Mouse (Mus musculus) stomach, postnatal 0 days (tissue): ENCODE data around the gene Tut7. TPM values are rescaled to one million over a fixed set of nuclear protein-coding genes. Genes with fewer than 3 reads are reported as not detected.

Experiments used
- ATAC-seq: fragments of 200-750 bp; cut with Nextera tagmentation; 2 replicates; pipeline ENCODE4 v1.8.0; 2017; ENCODE audit not compliant: low FRiP score, low TSS enrichment
- DNase-seq: peaks from one replicate; pipeline ENCODE4 v3.0.0-alpha.2; 2016; ENCODE audit warnings: low spot score
- H3K27ac ChIP-seq: fragments of 300-500 bp; sonication (generic); replicated peaks from 2 replicates; pipeline ENCODE4 v1.5.1; 2014; ENCODE audit warnings: mild to moderate bottlenecking, control low read depth
- H3K27me3 ChIP-seq: fragments of 300-500 bp; sonication (generic); 2 replicates; pipeline ENCODE4 v1.6.1; 2014; ENCODE audit warnings: low read length; ENCODE audit not compliant: control insufficient read depth, insufficient read depth
- H3K36me3 ChIP-seq: fragments of 300-500 bp; sonication (generic); 2 replicates; pipeline ENCODE4 v1.6.1; 2014; ENCODE audit warnings: low read length, mixed read lengths; ENCODE audit not compliant: control insufficient read depth, insufficient read depth
- H3K4me1 ChIP-seq: fragments of 300-500 bp; sonication (generic); replicated peaks from 2 replicates; pipeline ENCODE4 v1.6.1; 2014; ENCODE audit warnings: antibody characterized with exemption; ENCODE audit not compliant: control insufficient read depth, insufficient read depth
- H3K4me2 ChIP-seq: fragments of 300-500 bp; sonication (generic); replicated peaks from 2 replicates; pipeline ENCODE4 v1.6.1; 2014; ENCODE audit warnings: low read depth, mild to moderate bottlenecking, control low read depth, moderate library complexity
- H3K4me3 ChIP-seq: fragments of 300-500 bp; sonication (generic); 2 replicates; pipeline ENCODE4 v1.5.1; 2014; ENCODE audit warnings: low read depth, low read length, control low read depth
- H3K9ac ChIP-seq: fragments of 300-500 bp; sonication (generic); 2 replicates; pipeline ENCODE4 v1.6.1; 2014; ENCODE audit warnings: mild to moderate bottlenecking, low read length, control low read depth, mixed read lengths
- H3K9me3 ChIP-seq: fragments of 300-500 bp; sonication (generic); 2 replicates; pipeline ENCODE4 v1.6.1; 2016; ENCODE audit warnings: low read length; ENCODE audit not compliant: control insufficient read depth
- CTCF ChIP-seq: IDR thresholded peaks from 2 replicates; pipeline ENCODE4 v1.5.1; 2016; ENCODE audit warnings: antibody characterized with exemption, low read depth, mild to moderate bottlenecking, moderate library complexity
- EP300 ChIP-seq: optimal IDR thresholded peaks from 2 replicates; pipeline ENCODE3; 2016; ENCODE audit warnings: antibody characterized with exemption
- WGBS: fragments of 180-500 bp; shearing (Covaris S2); extraction: QIAGEN DNeasy Blood & Tissue Kit; methylation state at CpG from one replicate; pipeline ENCODE4 v1.1.7; 2014; 5-methylcytosine and 5-hydroxymethylcytosine counted together
- polyA plus RNA-seq: library from polyadenylated mRNA; unstranded; fragments of >200 nt; fragmentation: Nextera tagmentation; extraction: Ambion mirVana; gene quantifications from 2 replicates; pipeline ENCODE4 v1.2.1, GENCODE M21; 2015

Gene Tut7
- polyA plus RNA-seq, 1 experiment from 2014 or later, result 31.6 TPM

DNA sequence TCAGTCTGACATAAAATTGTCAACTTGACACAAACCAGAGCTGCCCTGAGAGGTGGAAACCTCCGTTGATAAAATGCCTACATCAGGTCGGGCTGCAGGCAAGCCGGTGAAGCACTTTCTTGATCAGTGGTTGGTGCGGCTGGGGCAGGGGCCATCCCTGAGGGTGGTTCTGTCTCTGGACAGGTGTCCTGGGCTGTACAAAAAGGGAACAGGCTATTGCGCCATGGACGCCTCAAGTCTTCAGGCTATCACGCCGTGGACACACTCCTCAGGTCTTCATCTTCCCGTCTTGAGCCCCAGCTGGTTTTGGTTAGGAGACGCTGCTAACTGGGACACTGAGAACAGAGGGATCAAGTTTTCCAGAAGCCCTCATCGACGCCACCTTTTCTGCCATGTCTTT, 72.6 kb downstream of the Tut7 start:
- ATAC-seq (no peak), DNase-seq (no peak)
- H3K27ac ChIP-seq, result no peak overlapping the region
- no peaks in the 10 kb centered on the region for H3K9me3 ChIP-seq
- WGBS, result 77% methylated on average over 12 of the region's 12 CpGs
- no peak overlapping the region for H3K4me3 ChIP-seq
- peaks cover 7% of the 10 kb centered on the region; the same call in 1 of the 2 replicates for H3K36me3 ChIP-seq
- no peak for TF ChIP-seq EP300
- TF ChIP-seq CTCF, result no peak
- no peaks in the 10 kb centered on the region for H3K27me3 ChIP-seq
- H3K4me2 ChIP-seq, result no peak overlapping the region
- no peaks in the 10 kb centered on the region for H3K4me1 ChIP-seq
- no peak overlapping the region for H3K9ac ChIP-seq

DNA sequence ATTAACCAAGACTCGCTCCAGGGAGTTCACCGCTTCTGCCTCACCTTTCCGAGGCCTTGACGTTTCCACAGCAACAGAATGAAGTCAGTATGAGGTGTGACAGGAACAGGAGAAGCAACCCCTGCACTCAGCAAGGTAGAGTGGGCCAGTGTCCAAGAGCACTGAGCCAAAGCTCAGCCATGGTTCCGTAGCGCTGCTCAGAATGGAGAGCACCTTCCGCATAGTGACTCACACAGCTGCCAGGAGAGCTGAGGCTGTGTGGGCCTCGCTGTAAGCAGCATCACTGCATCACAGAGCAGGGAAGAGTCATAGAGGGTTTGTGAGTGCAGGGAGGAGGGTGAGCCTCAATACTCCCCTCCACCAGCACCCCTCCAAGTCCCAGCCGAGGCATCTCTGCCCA, 76.2 kb downstream of the Tut7 start, which contains the start of gene 1700014D04Rik:
TSS of gene 1700014D04Rik (minus strand) at position 42 of the 400 bp plus-strand sequence.
- no peak for DNase-seq
- Histone ChIP-seq H3K27ac (no peak within 1 kb of the TSS), H3K36me3 (no peaks in the 10 kb centered on the region), H3K4me3 (no peak within 1 kb of the TSS), H3K27me3 (no peaks in the 10 kb centered on the region), H3K4me2 (no peak within 1 kb of the TSS), H3K9me3 (no peaks in the 10 kb centered on the region), H3K4me1 (no peaks in the 10 kb centered on the region), H3K9ac (no peak within 1 kb of the TSS)
- TF ChIP-seq EP300, result no peak
- TF ChIP-seq CTCF, result no peak
- WGBS, result 74% methylated on average over 9 of the region's 9 CpGs
- ATAC-seq, result no peak; the same call in 1 of the 2 replicates

DNA sequence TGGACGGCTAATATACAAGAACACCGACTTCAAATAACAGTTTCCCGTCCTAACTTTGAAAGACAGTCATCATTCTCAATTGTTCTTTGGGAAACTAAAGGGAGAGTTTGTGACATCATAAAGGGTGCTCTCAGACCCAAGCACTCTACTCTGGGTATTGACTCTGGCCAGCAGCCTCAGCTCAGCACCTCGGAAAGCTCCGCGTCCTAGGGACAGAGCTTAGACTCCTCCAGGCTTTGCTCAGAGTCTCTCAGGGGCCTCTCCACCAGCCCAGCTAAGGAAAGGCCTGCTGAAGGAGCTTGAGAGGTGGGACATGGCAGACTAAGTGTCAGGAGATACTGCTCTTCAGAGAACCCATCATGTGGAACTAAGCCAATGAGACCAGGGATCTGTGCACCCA, 76.8 kb downstream of the Tut7 start:
- H3K4me3 ChIP-seq, result no peak overlapping the region
- no peak overlapping the region for H3K9ac ChIP-seq
- WGBS, result 67% methylated on average over 5 of the region's 6 CpGs
- no peak overlapping the region for H3K4me2 ChIP-seq
- TF ChIP-seq CTCF (no peak), EP300 (no peak)
- DNase-seq, result no peak
- no peaks in the 10 kb centered on the region for H3K36me3 ChIP-seq
- no peaks in the 10 kb centered on the region for H3K27me3 ChIP-seq
- no peaks in the 10 kb centered on the region for H3K4me1 ChIP-seq
- ATAC-seq, result peak; percentile 48; the same call in 1 of the 2 replicates
- no peaks in the 10 kb centered on the region for H3K9me3 ChIP-seq
- no peak overlapping the region for H3K27ac ChIP-seq

DNA sequence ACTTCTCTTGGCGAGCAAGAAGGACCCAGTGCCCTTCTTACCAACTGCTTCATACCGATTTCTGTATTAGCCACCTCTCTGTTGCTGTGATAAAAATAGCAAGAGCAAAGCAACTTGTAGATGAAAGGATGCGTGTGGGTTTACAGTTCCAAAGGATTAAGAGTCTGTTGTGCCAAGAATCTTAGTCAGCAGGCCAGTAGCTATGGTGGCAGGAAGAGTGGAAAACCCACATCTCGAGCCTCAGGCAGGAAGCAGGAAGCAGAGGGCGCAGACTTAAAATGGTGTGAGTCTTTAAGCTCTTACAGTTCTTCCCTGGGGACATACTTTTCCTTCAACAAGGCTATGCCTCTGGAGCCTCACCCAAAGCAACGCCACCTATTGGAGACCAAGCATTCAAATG, 77.5 kb downstream of the Tut7 start:
- Histone ChIP-seq H3K4me3 (no peak overlapping the region), H3K9ac (no peak overlapping the region), H3K4me2 (no peak overlapping the region), H3K27ac (no peak overlapping the region), H3K36me3 (no peaks in the 10 kb centered on the region), H3K9me3 (no peaks in the 10 kb centered on the region), H3K4me1 (no peaks in the 10 kb centered on the region), H3K27me3 (no peaks in the 10 kb centered on the region)
- DNase-seq, result no peak
- TF ChIP-seq EP300 (no peak), CTCF (no peak)
- 81% methylated on average over 6 of the region's 6 CpGs for WGBS
- ATAC-seq, result no peak

DNA sequence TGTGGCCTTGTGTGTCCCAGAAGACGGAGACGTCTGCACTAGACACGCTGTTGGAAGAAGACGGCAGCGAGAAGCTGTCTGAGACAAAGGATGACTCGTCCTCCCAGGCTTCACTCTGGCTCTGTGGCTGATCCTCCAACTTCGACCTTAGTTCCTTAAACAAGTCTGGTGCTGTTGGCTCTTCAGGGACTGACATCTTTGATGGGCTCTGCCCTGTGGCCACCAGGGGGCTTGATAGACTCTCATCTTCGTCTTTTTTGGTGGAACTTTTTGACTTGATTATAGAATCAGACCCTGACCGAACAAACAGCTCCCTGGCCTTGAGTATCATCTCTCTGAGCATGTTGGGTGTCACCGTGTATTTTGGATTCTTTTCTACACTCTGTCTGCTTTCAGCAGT, 81.2 kb downstream of the Tut7 start:
- H3K4me2 ChIP-seq, result no peak overlapping the region
- 68% methylated on average over 10 of the region's 10 CpGs for WGBS
- TF ChIP-seq EP300, result no peak
- TF ChIP-seq CTCF, result peak; percentile 54

DNA sequence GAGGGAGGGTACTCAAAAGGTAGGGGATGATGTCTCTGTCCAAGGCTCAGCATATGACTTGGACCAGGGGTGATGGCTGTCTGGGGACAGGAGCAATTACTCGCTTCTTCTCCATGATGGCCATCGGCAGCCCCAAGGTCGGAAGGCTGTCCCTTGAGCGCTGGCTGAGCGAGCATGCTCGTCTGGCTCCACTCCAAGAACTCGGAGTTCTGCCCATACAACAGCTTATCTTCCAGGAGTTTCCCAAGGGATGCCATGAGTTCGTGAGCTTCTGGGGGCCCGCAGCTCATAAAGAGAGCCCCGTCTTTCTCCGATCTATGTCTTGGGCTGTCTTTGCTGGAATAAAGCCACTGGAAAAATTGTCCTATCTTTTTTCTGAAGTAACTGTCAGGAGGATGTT, 81.9 kb downstream of the Tut7 start:
- DNase-seq (no peak), ATAC-seq (no peak)
- Histone ChIP-seq H3K9ac (no peak overlapping the region), H3K36me3 (no peaks in the 10 kb centered on the region), H3K4me3 (no peak overlapping the region), H3K27ac (no peak overlapping the region), H3K4me1 (no peaks in the 10 kb centered on the region), H3K9me3 (no peaks in the 10 kb centered on the region), H3K4me2 (no peak overlapping the region), H3K27me3 (no peaks in the 10 kb centered on the region)
- TF ChIP-seq CTCF, result no peak
- TF ChIP-seq EP300, result no peak
- WGBS, result 82% methylated on average over 11 of the region's 11 CpGs

More for the DNA sequence above, 81.2 kb downstream of the Tut7 start:
- H3K27ac ChIP-seq, result no peak overlapping the region
- no peaks in the 10 kb centered on the region for H3K27me3 ChIP-seq
- no peaks in the 10 kb centered on the region for H3K9me3 ChIP-seq
- no peak for DNase-seq
- no peaks in the 10 kb centered on the region for H3K4me1 ChIP-seq
- no peak overlapping the region for H3K4me3 ChIP-seq
- no peak overlapping the region for H3K9ac ChIP-seq
- H3K36me3 ChIP-seq, result no peaks in the 10 kb centered on the region
- no peak for ATAC-seq
